Mouse (Mus musculus) heart, adult 2 months (tissue): Measurements from ENCODE around the gene Gm48551. TPM values are rescaled to one million over a fixed set of nuclear protein-coding genes. Genes with fewer than 3 reads are reported as not detected.
A peak's percentile ranks its signal among the peaks of the same experiment; 100 is the strongest.

Experiments
- DNase-seq, 2 experiments: peaks; one replicate each; pipeline ENCODE4 v3.0.0; 2021
- H3K27ac ChIP-seq: fragments of 200-600 bp; 2 replicates; pipeline ENCODE4 v1.8.1; 2022
- H3K27me3 ChIP-seq: fragments of 200-500 bp; 2 replicates; pipeline ENCODE4 v1.6.1; 2012; ENCODE audit warnings: mild to moderate bottlenecking, low read length, inconsistent platforms, mixed read lengths; ENCODE audit not compliant: control insufficient read depth, insufficient read depth
- H3K36me3 ChIP-seq: fragments of 200-500 bp; 2 replicates; pipeline ENCODE4 v1.6.1; 2012; ENCODE audit warnings: low read length, inconsistent platforms; ENCODE audit not compliant: control insufficient read depth, insufficient read depth
- H3K4me1 ChIP-seq: fragments of 200-500 bp; 2 replicates; pipeline ENCODE4 v1.6.1; 2011; ENCODE audit warnings: low read length; ENCODE audit not compliant: control insufficient read depth, insufficient read depth
- H3K4me3 ChIP-seq: fragments of 200-600 bp; 2 replicates; pipeline ENCODE4 v1.8.1; 2022
- H3K79me2 ChIP-seq: fragments of 200-500 bp; replicated peaks from 2 replicates; pipeline ENCODE4 v1.6.1; 2012; ENCODE audit warnings: mild to moderate bottlenecking, inconsistent platforms, low read length, moderate library complexity, mixed read lengths; ENCODE audit not compliant: control insufficient read depth, insufficient read depth
- H3K9ac ChIP-seq: fragments of 200-500 bp; 2 replicates; pipeline ENCODE4 v1.6.1; 2012; ENCODE audit warnings: low read depth, mild to moderate bottlenecking, control low read depth, inconsistent platforms, low read length, mixed read lengths
- CTCF ChIP-seq: fragments of 200-600 bp; IDR thresholded peaks from 2 replicates; pipeline ENCODE4 v1.8.1; 2022; ENCODE audit warnings: antibody characterized with exemption, mild to moderate bottlenecking, moderate library complexity
- EP300 ChIP-seq: fragments of 200-500 bp; IDR thresholded peaks from 2 replicates; pipeline ENCODE4 v1.6.1; 2011; ENCODE audit warnings: low read depth, low read length, control low read depth; ENCODE audit not compliant: insufficient read depth
- POLR2A ChIP-seq: fragments of 200-500 bp; IDR thresholded peaks from 2 replicates; pipeline ENCODE4 v1.6.1; 2011; ENCODE audit warnings: mild to moderate bottlenecking, low read depth, low read length, control low read depth; ENCODE audit not compliant: insufficient read depth
- WGBS: fragments of 180-500 bp; shearing (Covaris S2); methylation state at CpG from one replicate; pipeline ENCODE4 v1.1.7; 2018; 5-methylcytosine and 5-hydroxymethylcytosine counted together
- intact Hi-C: fragments of 180-260 bp; cut with DNase I; formaldehyde crosslinking; loops from one replicate; pipeline ENCODE4 v1.15.1; 2025
- polyA plus RNA-seq: library from polyadenylated mRNA; depleted of rRNA; stranded (reverse); fragments of >200 nt; gene quantifications from 2 replicates; pipeline ENCODE4 v1.2.3, GENCODE M21; 2012
- total RNA-seq, 2 experiments: library from RNA; stranded (reverse); gene quantifications; 2 replicates each; pipeline ENCODE4 v1.2.3; 2021

Gene Gm48551
- total and polyA plus RNA-seq, 3 experiments = 0.73 to 2.1 (median 1.9) TPM

DNA sequence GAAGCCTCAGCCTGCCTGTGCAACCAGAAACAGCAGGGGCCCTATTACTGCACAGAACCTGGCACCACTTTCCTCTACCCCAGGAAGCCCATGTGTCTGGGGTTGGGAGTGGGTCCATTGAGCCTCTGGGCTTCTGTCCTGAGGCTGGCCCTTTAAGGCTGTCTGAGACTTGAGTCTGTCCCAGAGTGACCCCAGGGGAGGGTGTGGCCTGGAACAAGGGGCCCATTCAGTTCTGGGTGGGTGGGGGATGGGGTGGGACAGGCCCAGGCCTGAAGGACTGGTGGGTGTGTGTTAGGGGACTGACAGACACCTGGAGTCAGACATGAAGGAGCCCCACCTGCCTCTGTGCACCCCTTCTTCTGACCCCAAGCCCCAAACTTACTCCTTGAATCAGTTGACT lies 30.4 kb downstream of the Gm48551 start:
- H3K27me3 ChIP-seq = no peaks in the 10 kb centered on the region
- H3K36me3 ChIP-seq = peaks cover 22% of the 10 kb centered on the region
- intact Hi-C loops = loop anchor here (1.0 kb wide), 1 partner anchor 11 kb away; no protein-coding TSS in a partner anchor
- peak; percentile 70 to 72 for DNase-seq
- peaks cover 69% of the 10 kb centered on the region for H3K4me1 ChIP-seq
- H3K9ac ChIP-seq = peak overlapping the region; percentile 81
- H3K27ac ChIP-seq = peak overlapping the region; percentile 91
- TF ChIP-seq CTCF (no peak), EP300 (no peak; the same call in 1 of the 2 replicates)
- peak overlapping the region; percentile 36; the same call in 1 of the 2 replicates for H3K4me3 ChIP-seq
- 0 out of 2 replicates have a peak, but pooled peaks cover 3% of the 10 kb centered on the region for H3K79me2 ChIP-seq

DNA sequence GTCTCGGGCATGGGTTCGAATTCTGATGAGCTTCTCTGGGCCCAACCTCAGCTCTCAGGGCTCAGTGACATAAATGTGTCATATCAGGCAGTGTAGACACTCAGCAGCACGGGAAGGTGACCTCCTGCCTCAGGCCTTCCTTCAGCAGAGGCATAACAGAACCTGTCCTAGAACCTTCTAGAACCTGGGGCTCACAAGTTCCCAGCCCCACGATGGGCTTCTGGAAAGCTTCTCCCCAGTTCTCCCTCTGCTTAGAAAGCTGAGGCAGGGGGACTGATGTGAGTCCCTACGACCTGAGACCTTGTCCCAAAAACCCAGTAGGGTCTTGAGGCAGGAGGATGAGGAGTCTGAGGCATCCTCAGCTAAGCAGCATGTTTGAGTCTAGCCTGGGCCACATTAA lies 30.9 kb downstream of the Gm48551 start:
- intact Hi-C loops = loop anchor here (1.0 kb wide), 1 partner anchor 10 kb away; no protein-coding TSS in a partner anchor
- no peak for DNase-seq
- peak overlapping the region; percentile 34 for H3K9ac ChIP-seq
- no peak overlapping the region for H3K4me3 ChIP-seq
- peaks cover 67% of the 10 kb centered on the region for H3K4me1 ChIP-seq
- peaks cover 5% of the 10 kb centered on the region; the same call in 1 of the 2 replicates for H3K79me2 ChIP-seq
- H3K36me3 ChIP-seq = peaks cover 22% of the 10 kb centered on the region
- peak overlapping the region; percentile 91 for H3K27ac ChIP-seq
- 71% methylated on average over 5 of the region's 5 CpGs for WGBS
- TF ChIP-seq CTCF (no peak), EP300 (no peak), POLR2A (no peak)
- H3K27me3 ChIP-seq = no peaks in the 10 kb centered on the region

DNA sequence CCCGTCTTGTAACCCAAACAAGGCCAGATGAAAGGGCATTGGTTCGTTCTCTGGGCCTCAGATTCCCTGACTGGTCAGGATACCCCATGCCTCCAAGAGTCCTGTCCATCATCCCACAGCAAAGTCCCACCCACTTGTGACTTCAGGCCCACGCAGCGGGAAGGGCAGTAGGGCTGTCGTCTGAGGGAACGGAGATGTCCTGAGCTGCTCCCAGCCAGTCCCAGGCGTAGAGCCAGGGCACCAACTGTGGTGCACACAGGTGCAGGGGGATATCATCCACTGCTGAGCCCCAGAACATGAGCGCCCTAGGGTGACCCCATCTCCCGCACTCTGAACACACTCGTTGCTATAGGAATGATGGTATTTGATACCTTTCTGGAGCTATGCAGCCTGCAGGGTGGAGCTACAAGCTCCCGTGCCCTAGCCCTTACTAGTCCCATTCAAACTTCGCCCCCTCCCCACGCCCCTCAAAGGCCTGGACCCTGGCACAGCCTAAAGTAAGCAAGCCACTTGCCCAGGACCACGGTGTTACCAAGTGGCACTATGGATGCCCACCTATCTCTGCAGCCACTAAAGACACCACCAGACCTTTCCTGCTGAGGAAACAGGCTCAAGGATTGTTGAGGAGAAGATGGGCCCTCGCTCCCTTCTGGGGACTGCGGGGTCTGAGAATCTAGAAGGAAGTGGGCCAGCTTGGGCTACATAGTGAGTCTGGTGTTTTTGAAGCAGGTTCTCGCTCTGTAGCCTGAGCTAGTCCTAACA lies 31.5 kb downstream of the Gm48551 start:
- TF ChIP-seq CTCF (no peak), POLR2A (0 out of 2 replicates have a peak, but pooled peaks have one; percentile 28), EP300 (0 out of 2 replicates have a peak, but pooled peaks have one; percentile 31)
- peak in 1 of 2 experiments; percentile 56 for DNase-seq
- Histone ChIP-seq H3K36me3 (peaks cover 22% of the 10 kb centered on the region), H3K79me2 (peaks cover 8% of the 10 kb centered on the region), H3K9ac (peak overlapping the region; percentile 27), H3K4me1 (peaks cover 62% of the 10 kb centered on the region), H3K4me3 (no peak overlapping the region), H3K27ac (peak overlapping the region; percentile 91), H3K27me3 (no peaks in the 10 kb centered on the region)
- 43% methylated on average over 17 of the region's 17 CpGs for WGBS
- intact Hi-C loops = loop anchor here (1.0 kb wide), 1 partner anchor 10 kb away; no protein-coding TSS in a partner anchor

DNA sequence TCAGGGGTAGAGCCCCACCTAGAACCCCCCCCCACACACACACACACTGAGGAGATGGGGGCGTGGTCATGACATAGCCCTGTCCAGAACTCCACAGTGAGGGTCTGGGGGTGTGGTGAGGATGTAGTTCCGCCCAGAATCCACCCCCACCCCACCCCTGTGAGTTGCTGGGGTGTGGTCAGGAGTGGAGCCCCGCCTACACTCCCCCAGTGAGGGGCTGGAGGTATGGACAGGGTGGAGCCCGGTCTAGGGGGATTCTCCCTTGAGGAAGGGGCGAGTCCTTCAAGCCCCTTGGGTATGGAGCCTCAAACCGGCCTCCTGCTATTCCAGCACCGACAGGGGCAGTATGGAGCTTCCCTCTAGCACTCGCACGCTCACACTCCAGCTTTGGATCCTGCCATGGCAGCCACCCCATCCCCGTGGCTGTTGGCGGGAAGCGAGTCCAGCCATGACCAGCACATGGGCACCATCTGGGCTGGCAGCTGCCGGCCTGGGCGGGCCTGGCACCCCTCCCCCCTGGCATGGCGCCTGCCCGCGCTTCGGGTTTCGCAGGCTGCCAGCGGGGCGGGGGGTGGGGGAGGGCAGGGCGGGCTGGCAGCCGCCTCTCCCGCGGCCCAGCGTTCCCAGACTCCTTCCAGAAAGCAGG lies 32.4 kb downstream of the Gm48551 start:
- Histone ChIP-seq H3K4me1 (peaks cover 62% of the 10 kb centered on the region), H3K4me3 (no peak overlapping the region), H3K27ac (peak overlapping the region; percentile 91), H3K36me3 (peaks cover 22% of the 10 kb centered on the region), H3K79me2 (peaks cover 8% of the 10 kb centered on the region), H3K27me3 (no peaks in the 10 kb centered on the region), H3K9ac (peak overlapping the region; percentile 33)
- peak; percentile 88 to 91 for DNase-seq
- intact Hi-C loops = no loop called here
- 18% methylated on average over 25 of the region's 26 CpGs for WGBS
- TF ChIP-seq POLR2A (no peak; the same call in 1 of the 2 replicates), CTCF (peak; percentile 78), EP300 (peak; percentile 78; the same call in 1 of the 2 replicates)

DNA sequence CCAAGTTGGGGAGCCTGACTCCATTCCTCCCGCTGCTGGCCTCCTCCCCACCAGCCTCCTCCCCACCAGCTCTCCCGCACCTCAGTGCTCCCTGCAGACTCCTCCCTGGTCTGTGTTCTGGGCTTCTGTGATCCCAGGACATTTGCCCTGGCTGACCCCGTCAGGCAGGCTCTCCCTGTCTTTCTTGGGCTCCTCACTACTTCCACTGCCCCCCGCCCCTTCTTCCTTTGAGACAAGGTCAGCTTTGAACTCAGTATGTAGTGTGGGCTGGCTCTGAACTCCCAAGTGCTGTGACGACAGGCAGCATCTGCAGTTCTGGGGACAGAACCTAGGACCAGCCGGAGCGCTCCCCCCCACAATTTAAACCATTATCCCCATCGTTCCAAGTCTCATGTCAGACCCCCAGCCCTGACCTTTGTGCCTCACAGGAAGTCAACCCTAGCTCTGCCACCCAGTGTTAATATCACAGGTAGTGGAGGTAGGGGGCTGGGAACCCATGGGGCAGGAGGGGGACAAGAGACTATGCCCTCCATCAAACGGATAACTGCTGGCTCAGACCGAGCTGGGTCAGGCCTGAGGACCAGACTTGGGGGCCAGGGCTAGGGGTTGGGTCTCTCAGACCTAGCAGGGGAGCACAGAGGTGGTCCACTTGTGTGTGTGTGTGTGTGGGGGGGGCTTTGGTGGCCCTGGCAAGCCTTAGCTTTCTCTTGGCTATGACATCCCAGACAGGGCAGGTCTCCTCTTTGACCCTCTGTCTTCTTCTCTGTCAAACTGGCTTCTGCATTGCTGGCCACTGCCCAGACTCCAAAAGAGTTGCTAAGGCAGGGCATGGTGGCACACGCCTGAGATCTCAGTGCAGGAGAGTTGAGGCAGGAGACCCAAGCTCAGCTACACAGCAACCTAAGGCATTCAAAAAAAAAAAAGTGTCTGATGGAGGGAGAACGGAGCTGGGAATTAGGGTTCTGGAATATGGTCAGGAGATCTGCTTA lies 33.3 kb downstream of the Gm48551 start:
- intact Hi-C loops = no loop called here
- no peak for TF ChIP-seq EP300
- no peak for TF ChIP-seq CTCF
- no peak for TF ChIP-seq POLR2A
- peaks cover 10% of the 10 kb centered on the region for H3K79me2 ChIP-seq
- peak overlapping the region; percentile 91 for H3K27ac ChIP-seq
- no peaks in the 10 kb centered on the region for H3K27me3 ChIP-seq
- 51% methylated on average over 12 of the region's 12 CpGs for WGBS
- H3K4me3 ChIP-seq = no peak overlapping the region
- peak overlapping the region; percentile 31 for H3K9ac ChIP-seq
- peaks cover 19% of the 10 kb centered on the region for H3K36me3 ChIP-seq
- DNase-seq = peak; percentile 23 to 38
- peaks cover 63% of the 10 kb centered on the region for H3K4me1 ChIP-seq
